Mouse (Mus musculus): ENCODE measurements at regions not wholly inside any gene's neighbourhood (a gene's known extent, or its start where the extent isn't known, plus 50 kb on each side); places are given as distances from the start of the nearest gene placed in this dataset.

DNA sequence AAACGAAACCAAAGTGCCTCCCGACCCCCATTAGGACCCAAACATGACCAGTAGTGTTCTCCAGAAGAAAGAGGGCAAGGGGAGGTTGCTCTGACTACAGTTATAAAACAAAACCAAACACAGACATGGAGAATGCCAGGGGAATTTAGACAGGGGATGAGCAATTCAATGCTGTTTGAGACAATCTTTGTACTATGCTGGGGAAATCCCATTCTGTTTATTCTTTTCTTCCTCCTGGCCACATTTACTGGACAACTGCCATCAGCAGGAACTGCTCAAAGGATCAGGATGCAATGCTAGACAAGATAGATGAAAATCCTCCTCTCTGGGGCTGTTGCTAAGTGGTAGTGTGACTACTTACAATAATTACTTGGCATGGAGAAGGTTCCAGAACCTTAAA lies 574.5 kb upstream of the Fam160b2 start:
- Histone ChIP-seq H3K9me3 (replicated peaks; ENCODE audit: control insufficient read depth, insufficient read depth, low read length, poor library complexity, severe bottlenecking) (no peaks in the 10 kb centered on the region), H3K36me3 (ENCODE audit: control insufficient read depth, insufficient read depth, low read length, poor library complexity, severe bottlenecking) (no peaks in the 10 kb centered on the region), H3K27ac (ENCODE audit: insufficient read depth, low read length) (no peak overlapping the region), H3K4me3 (ENCODE audit: low read depth, low read length) (no peak overlapping the region), H3K9ac (ENCODE audit: low read depth, poor library complexity, severe bottlenecking) (no peak overlapping the region), H3K27me3 (ENCODE audit: control insufficient read depth, insufficient read depth, low read length, poor library complexity, severe bottlenecking) (no peaks in the 10 kb centered on the region), H3K4me1 (ENCODE audit: control insufficient read depth, insufficient read depth, low read length) (no peaks in the 10 kb centered on the region)
- TF ChIP-seq POLR2A (IDR thresholded peaks at IDR 0.05; ENCODE audit: insufficient read depth, low read length) (no peak), CTCF (IDR thresholded peaks at IDR 0.05; ENCODE audit: low read depth, low read length) (no peak), EP300 (IDR thresholded peaks at IDR 0.05; ENCODE audit: insufficient read depth, low read depth, low read length) (no peak)

DNA sequence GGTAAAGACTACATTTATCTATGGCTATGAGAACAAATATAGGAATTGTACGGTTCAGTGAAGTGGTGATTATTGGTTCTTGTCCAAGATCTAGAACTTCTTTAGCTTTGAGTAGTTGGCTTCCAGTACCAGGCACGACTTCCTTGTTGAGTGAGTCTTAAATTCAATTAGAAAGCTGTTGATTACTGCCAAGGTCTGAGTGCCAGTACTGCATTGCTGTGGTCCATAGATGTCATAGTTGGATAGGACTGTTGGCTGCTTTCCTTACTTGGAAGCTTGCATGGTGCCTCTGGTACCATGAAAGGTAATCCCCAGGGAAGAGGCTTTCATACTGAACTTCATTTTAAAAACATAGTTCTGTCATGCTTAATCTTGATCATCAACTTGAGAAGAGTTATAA lies 559.9 kb upstream of the Fam160b2 start:
- H3K9ac ChIP-seq (ENCODE audit: low read depth, poor library complexity, severe bottlenecking): no peak overlapping the region
- H3K4me1 ChIP-seq (ENCODE audit: control insufficient read depth, insufficient read depth, low read length): no peaks in the 10 kb centered on the region
- no peak overlapping the region for H3K27ac ChIP-seq (ENCODE audit: insufficient read depth, low read length)
- TF ChIP-seq EP300 (IDR thresholded peaks at IDR 0.05; ENCODE audit: insufficient read depth, low read depth, low read length): no peak
- no peak for TF ChIP-seq CTCF (IDR thresholded peaks at IDR 0.05; ENCODE audit: low read depth, low read length)
- no peak for TF ChIP-seq POLR2A (IDR thresholded peaks at IDR 0.05; ENCODE audit: insufficient read depth, low read length)
- no peaks in the 10 kb centered on the region for H3K27me3 ChIP-seq (ENCODE audit: control insufficient read depth, insufficient read depth, low read length, poor library complexity, severe bottlenecking)
- H3K36me3 ChIP-seq (ENCODE audit: control insufficient read depth, insufficient read depth, low read length, poor library complexity, severe bottlenecking): no peaks in the 10 kb centered on the region
- no peak overlapping the region for H3K4me3 ChIP-seq (ENCODE audit: low read depth, low read length)
- no peaks in the 10 kb centered on the region for H3K9me3 ChIP-seq (replicated peaks; ENCODE audit: control insufficient read depth, insufficient read depth, low read length, poor library complexity, severe bottlenecking)

DNA sequence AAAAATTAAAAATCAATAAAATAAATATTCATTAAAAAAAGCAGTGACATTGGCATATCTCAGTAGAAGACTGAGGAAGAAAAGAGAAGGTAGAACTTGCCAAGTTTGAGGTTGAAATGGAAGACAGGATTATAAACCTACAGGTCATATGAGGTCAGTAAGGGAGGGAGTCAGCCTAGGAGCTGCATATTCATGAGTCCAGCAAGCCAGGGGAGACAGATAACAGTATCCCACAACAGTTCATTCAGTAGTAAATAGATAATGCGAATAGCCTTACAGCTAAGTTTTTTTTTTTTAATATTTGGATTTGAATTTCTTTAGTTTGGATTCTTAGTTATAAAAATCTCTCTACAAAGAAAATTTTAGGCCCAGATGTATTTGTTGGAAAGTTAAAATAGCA lies 542.8 kb upstream of the Fam160b2 start:
- peaks cover 5% of the 10 kb centered on the region; the same call in 1 of the 2 replicates for H3K9me3 ChIP-seq (replicated peaks; ENCODE audit: control insufficient read depth, insufficient read depth, low read length, poor library complexity, severe bottlenecking)
- H3K27ac ChIP-seq (ENCODE audit: insufficient read depth, low read length): no peak overlapping the region
- H3K36me3 ChIP-seq (ENCODE audit: control insufficient read depth, insufficient read depth, low read length, poor library complexity, severe bottlenecking): no peaks in the 10 kb centered on the region
- no peaks in the 10 kb centered on the region for H3K4me1 ChIP-seq (ENCODE audit: control insufficient read depth, insufficient read depth, low read length)
- TF ChIP-seq POLR2A (IDR thresholded peaks at IDR 0.05; ENCODE audit: insufficient read depth, low read length): no peak
- no peak for TF ChIP-seq EP300 (IDR thresholded peaks at IDR 0.05; ENCODE audit: insufficient read depth, low read depth, low read length)
- no peak for TF ChIP-seq CTCF (IDR thresholded peaks at IDR 0.05; ENCODE audit: low read depth, low read length)
- H3K4me3 ChIP-seq (ENCODE audit: low read depth, low read length): no peak overlapping the region
- no peaks in the 10 kb centered on the region for H3K27me3 ChIP-seq (ENCODE audit: control insufficient read depth, insufficient read depth, low read length, poor library complexity, severe bottlenecking)
- H3K9ac ChIP-seq (ENCODE audit: low read depth, poor library complexity, severe bottlenecking): no peak overlapping the region

DNA sequence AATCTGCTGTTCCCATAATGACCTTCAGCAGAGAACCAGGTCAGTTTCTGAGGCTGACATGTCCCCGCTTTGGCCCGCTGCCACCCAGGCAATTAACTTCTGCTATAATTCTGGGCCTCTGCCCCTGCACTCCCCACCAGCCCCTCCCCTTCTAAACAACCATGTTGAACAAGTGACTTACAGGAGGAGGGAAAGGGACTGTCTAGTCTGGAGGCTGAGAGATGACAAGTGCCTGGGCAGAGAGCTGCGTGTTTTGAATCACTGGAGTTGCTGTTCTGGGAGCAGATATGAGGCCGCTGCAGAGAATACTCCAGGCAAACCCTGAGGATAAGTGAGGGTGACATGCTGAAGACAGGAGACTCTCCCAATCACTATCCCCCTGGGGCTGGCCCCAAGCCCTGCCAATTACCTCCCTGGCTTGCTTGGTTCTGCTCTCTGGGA lies 530.2 kb upstream of the Fam160b2 start:
- H3K4me1 ChIP-seq (ENCODE audit: control insufficient read depth, insufficient read depth, low read length): no peaks in the 10 kb centered on the region
- H3K27ac ChIP-seq (ENCODE audit: insufficient read depth, low read length): no peak overlapping the region
- TF ChIP-seq CTCF (IDR thresholded peaks at IDR 0.05; ENCODE audit: low read depth, low read length) (no peak), EP300 (IDR thresholded peaks at IDR 0.05; ENCODE audit: insufficient read depth, low read depth, low read length) (no peak), POLR2A (IDR thresholded peaks at IDR 0.05; ENCODE audit: insufficient read depth, low read length) (no peak)
- H3K9ac ChIP-seq (ENCODE audit: low read depth, poor library complexity, severe bottlenecking): no peak overlapping the region
- no peaks in the 10 kb centered on the region for H3K27me3 ChIP-seq (ENCODE audit: control insufficient read depth, insufficient read depth, low read length, poor library complexity, severe bottlenecking)
- H3K4me3 ChIP-seq (ENCODE audit: low read depth, low read length): no peak overlapping the region
- H3K36me3 ChIP-seq (ENCODE audit: control insufficient read depth, insufficient read depth, low read length, poor library complexity, severe bottlenecking): no peaks in the 10 kb centered on the region
- H3K9me3 ChIP-seq (replicated peaks; ENCODE audit: control insufficient read depth, insufficient read depth, low read length, poor library complexity, severe bottlenecking): peaks cover 3% of the 10 kb centered on the region; the same call in 1 of the 2 replicates

DNA sequence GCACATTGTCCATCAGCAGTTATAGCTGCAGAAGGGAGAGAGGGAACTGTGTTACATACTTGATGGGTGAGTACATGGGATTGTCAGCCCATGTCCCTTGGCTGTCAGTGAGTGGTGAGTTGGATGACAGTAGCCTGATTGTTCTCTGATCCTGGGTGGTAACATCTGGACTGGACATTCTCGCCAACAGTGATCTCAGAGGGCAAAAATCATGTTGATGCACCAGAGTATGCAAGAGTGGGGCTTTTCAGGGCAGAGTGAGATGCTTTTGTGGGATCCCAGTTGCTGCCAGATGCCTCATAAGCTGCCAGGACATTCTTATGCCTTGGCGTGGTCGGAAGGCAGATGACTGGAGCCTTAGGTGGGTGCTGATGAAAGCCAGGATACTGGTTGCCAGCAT lies 528.9 kb upstream of the Fam160b2 start:
- no peaks in the 10 kb centered on the region for H3K27me3 ChIP-seq (ENCODE audit: control insufficient read depth, insufficient read depth, low read length, poor library complexity, severe bottlenecking)
- H3K4me3 ChIP-seq (ENCODE audit: low read depth, low read length): no peak overlapping the region
- H3K9ac ChIP-seq (ENCODE audit: low read depth, poor library complexity, severe bottlenecking): no peak overlapping the region

DNA sequence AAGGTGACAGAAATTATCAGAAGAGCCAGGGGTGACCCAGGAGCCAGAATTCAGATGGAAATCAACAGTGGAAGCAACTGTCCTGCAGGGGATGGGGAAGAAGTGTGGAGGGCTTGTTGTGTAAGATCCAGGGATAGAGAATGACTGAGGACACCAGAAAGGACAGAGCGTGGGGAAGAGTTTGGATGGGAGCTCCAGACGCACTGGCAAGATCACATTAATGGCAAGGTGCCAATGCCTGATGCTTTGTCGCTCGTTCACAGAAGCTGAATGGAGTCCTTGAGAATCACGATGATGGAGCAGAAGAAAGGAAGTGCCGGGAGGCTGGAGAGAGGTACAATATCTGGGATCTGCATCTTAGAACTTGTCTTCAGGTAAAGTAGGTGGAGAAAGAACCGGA lies 519.0 kb upstream of the Fam160b2 start:
- Histone ChIP-seq H3K9me3 (replicated peaks; ENCODE audit: control insufficient read depth, insufficient read depth, low read length, poor library complexity, severe bottlenecking) (no peaks in the 10 kb centered on the region), H3K27ac (ENCODE audit: insufficient read depth, low read length) (no peak overlapping the region), H3K36me3 (ENCODE audit: control insufficient read depth, insufficient read depth, low read length, poor library complexity, severe bottlenecking) (no peaks in the 10 kb centered on the region), H3K4me3 (ENCODE audit: low read depth, low read length) (no peak overlapping the region), H3K9ac (ENCODE audit: low read depth, poor library complexity, severe bottlenecking) (no peak overlapping the region), H3K27me3 (ENCODE audit: control insufficient read depth, insufficient read depth, low read length, poor library complexity, severe bottlenecking) (no peaks in the 10 kb centered on the region), H3K4me1 (ENCODE audit: control insufficient read depth, insufficient read depth, low read length) (no peaks in the 10 kb centered on the region)
- TF ChIP-seq CTCF (IDR thresholded peaks at IDR 0.05; ENCODE audit: low read depth, low read length) (no peak), EP300 (IDR thresholded peaks at IDR 0.05; ENCODE audit: insufficient read depth, low read depth, low read length) (no peak), POLR2A (IDR thresholded peaks at IDR 0.05; ENCODE audit: insufficient read depth, low read length) (no peak)

More for the DNA sequence above, 528.9 kb upstream of the Fam160b2 start:
- Histone ChIP-seq H3K9me3 (replicated peaks; ENCODE audit: control insufficient read depth, insufficient read depth, low read length, poor library complexity, severe bottlenecking) (peaks cover 3% of the 10 kb centered on the region; the same call in 1 of the 2 replicates), H3K4me1 (ENCODE audit: control insufficient read depth, insufficient read depth, low read length) (no peaks in the 10 kb centered on the region), H3K36me3 (ENCODE audit: control insufficient read depth, insufficient read depth, low read length, poor library complexity, severe bottlenecking) (no peaks in the 10 kb centered on the region), H3K27ac (ENCODE audit: insufficient read depth, low read length) (no peak overlapping the region)
- TF ChIP-seq CTCF (IDR thresholded peaks at IDR 0.05; ENCODE audit: low read depth, low read length) (no peak), EP300 (IDR thresholded peaks at IDR 0.05; ENCODE audit: insufficient read depth, low read depth, low read length) (no peak), POLR2A (IDR thresholded peaks at IDR 0.05; ENCODE audit: insufficient read depth, low read length) (no peak)

All from ES-Bruce4 (cell line).